Mouse (Mus musculus) lung, postnatal 10 days (tissue): ENCODE results near the gene Ppp1r3g.
A peak's percentile ranks its signal among the peaks of the same experiment; 100 is the strongest.

ENCODE experiments used
- DNase-seq: peaks from one replicate; pipeline ENCODE4 v3.0.0; 2021

Ppp1r3g gene

GRCm38 (mm10) chr13:35995696-35996426 lies 37.2 kb downstream of the Ppp1r3g start:
- DNase-seq = peak; percentile 15

GRCm38 (mm10) chr13:35997606-35998005 lies 39.0 kb downstream of the Ppp1r3g start:
- DNase-seq = no peak

- DNase-seq = no peak
Observed at GRCm38 (mm10) chr13:36000798-36001197, 42.2 kb downstream of the Ppp1r3g start.

- peak; percentile 12 for DNase-seq
Observed at GRCm38 (mm10) chr13:36009981-36010380, 51.3 kb downstream of the Ppp1r3g start.

- DNase-seq = no peak
Observed at GRCm38 (mm10) chr13:36015636-36016035, 57.0 kb downstream of the Ppp1r3g start.

GRCm38 (mm10) chr13:36018017-36018416 lies 59.4 kb downstream of the Ppp1r3g start:
- DNase-seq = no peak

- DNase-seq = peak; percentile 82
Observed at GRCm38 (mm10) chr13:36019309-36020274, 61.0 kb downstream of the Ppp1r3g start.
